Mouse (Mus musculus): Measurements from ENCODE around the gene Tox2. TPM values are rescaled to one million over a fixed set of nuclear protein-coding genes. Genes with fewer than 3 reads are reported as not detected.

The Tox2 gene
- polyA plus RNA-seq, 1 experiment = 3.6 TPM

DNA sequence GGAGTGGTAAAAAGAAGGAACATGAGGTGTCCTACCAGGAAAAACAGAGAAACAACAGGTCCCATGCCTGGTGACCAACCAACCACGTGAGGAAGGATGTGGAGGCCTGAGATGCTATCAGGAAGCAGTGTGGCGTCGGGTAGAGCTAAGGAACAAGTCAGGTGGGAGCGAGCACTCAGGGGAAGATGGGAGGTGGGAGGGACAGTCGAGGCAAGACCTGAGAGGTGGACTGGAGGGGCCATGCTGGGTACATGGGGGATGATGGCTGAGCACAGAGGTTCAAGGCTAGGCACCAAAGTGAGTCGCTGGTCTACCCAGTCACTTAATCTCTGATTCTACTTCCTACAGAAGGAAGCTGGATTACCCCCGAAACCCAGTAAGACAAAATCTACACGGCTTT lies 152.7 kb downstream of the Tox2 start:
- no peak for TF ChIP-seq GATA1 (IDR thresholded peaks at IDR 0.05; ENCODE audit: low read length)

DNA sequence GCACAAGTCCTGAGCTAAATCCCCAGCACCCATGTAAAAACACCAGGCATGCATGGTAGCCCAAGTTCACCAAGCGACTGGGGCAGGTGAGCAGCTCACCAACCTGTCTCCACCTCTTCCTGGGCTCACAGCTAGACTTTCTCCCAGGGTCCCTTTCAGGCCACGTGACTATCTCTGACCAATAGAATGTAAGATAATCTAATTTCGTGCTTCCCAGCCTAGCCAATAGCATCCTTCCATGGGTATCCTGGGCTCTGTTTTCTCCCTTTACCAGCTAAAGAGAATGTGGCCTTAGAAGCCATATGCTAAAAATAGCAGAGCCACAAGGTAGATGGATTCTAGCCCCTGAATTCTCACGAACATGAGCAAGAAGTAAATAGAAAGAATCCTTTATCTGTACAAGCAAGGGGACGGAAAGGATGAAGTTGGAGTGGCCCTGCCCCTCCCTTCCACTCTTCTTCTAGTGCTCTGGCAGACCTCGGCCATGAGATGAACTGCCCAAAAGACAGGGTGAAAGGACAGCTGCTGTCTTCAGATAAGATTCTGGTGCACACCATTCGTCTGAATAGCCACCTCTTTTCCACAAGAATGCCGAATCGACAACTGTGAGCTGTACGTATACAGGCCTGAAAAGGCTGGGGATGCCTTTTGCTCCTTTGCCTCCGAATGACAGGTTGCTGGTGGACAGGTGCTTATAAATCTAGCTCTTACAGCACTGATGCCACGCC lies 153.4 kb downstream of the Tox2 start:
- TF ChIP-seq GATA1 (IDR thresholded peaks at IDR 0.05; ENCODE audit: low read length) = no peak

DNA sequence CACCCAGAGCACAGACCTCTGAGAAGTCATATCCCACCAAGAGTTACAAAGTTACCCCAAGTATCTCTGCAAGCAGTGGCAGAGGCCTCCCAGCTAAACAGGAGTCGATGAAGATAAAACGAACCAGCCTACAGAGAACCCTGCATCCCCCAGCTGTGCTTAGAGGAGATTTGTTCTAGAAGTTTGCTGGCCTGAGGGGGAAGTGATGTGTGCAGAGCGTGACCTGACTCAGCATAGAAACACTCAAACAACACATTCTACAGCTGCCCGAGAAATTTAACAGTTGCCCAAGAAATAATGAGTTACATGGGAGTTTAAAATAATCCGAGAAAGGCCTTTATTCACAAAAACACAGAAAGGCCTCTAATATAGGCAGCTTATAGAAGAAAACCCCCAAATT lies 155.7 kb downstream of the Tox2 start:
- TF ChIP-seq GATA1 (IDR thresholded peaks at IDR 0.05; ENCODE audit: low read length) = no peak

DNA sequence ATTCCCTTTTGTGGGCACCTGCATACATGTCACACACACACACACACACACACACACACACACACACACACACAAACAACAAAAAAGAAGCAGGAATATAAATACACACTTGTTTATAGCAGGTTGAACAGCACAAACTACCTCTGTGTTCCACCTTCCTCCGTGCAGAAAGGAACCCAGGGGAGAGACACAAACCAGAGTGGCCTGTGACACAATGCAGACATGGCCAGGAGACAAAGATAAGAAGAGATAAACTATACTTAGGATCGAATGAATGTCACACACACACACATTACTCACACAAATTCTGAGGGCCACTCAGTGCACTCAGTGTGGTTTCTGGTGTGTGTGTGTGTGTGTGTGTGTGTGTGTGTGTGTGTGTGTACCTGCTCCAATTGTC lies 156.3 kb downstream of the Tox2 start:
- TF ChIP-seq GATA1 (IDR thresholded peaks at IDR 0.05; ENCODE audit: low read length) = no peak

DNA sequence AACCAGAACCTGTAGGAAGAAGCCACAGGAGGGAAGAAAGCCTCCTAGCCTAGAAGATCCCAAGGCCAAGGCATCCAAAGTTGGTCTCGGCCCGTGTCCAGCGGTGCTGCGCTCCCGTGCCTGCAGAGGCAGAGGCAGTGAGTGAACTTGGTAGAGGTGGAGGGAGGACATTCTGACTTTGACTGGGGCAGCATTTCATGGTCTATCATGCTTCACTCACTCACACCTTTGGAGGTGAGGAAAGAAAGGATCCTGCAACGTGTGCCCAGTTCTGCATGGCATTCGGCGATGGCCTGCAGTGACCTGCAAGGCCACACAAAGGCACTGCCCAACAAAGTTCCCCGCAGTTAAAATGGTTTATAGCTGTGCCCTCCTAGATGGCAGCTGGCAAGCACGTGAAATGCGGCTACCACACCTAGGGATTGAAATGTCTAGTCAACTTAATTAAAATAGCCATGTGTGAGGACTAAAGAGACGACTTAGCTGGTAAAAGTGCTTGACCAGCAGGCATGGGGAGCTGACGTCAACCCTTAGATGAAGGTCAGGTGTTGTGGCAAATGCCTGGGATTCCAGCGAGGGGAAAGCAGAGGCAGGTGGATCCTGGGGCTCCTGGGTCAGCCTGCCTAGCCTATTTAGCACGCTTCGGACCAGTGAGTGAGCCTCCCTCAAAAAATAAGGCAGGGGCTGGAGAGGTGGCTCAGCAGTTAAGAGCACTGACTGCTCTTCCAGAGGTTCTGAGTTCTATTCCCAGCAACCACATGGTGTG lies 158.1 kb downstream of the Tox2 start:
- TF ChIP-seq GATA1 (IDR thresholded peaks at IDR 0.05; ENCODE audit: low read length) = no peak

DNA sequence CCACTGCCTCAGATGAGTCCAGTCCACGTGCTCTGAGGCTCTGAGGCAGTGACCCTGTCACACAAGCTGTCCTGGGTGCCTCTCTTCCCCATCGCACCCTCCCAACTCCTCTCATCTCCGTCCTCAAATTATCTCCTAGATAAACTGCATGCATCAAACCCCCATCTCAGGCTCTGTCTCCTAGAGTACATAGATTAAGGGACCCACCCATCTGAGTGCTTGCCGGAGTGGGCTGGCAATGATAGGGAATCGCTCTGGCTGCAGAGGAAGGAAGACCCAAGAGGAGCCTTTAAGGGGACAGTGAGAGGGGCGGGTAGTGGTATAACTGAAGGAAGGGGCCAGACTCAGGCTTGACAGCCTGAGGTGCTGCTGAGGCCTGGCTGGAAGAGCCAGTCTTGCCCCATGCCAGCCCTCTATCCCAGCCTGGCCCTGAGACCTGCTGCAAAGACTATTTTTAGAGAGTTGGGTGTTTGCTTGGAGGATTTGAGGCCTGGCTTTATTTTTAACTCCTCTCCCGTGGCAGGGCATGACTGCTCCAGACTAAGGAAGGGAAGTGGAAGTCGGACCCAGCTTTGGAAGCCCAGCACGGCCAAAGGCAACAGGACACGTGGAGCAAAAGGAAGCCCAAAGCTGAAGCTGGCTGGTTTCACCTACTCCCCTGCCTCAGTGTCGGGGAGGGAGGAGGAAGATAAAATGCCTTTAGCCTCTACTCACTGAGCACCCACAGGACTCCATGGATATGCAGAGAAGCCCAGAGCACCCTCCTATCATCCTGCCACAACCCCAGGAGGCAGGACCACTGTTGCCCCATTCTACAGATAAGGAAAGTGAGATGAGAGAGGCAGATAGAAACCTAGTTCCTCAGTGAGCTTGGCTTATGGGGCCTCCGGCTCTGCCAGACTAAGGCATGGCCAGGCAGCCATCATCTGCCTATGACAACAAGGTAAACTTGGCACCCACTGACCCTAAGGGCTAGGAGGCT lies 160.3 kb downstream of the Tox2 start:
- TF ChIP-seq GATA1 (IDR thresholded peaks at IDR 0.05; ENCODE audit: low read length) = peak; percentile 60

DNA sequence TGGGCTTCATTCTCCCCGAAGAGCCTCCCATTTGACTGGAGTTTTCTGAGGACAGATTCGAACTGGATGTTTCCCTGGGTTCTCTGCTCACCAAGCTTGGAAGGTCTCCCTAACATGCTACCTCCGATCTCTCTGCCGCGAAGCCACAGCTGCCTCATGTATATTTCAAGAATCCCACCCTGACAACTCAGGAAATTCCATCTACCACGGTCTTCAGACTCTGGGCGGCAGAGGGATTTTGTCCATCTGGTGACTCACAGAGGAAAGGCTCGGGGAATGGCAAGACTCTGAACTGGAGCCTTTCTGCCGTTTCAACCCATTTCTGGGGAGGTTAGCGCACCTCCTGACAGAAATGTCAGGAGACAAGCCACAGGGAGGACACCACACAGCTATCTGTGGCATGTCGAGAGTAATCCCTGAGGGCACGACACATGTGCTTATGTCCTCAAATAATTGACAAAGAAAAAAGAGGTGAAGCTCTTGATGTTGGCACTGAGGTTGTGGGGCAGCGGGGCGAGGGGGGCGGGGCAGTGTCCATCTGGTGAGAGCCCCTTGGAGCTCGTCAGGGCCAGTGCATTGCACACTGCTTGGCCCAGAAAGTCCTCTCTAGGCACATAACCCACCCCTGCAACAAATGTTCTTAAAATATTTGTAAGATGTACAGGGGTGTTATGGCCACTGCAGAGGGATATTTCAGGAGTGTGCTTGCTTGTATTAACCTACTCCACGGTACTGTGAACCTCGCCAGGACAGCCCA lies 162.0 kb downstream of the Tox2 start:
- no peak for TF ChIP-seq GATA1 (IDR thresholded peaks at IDR 0.05; ENCODE audit: low read length)

DNA sequence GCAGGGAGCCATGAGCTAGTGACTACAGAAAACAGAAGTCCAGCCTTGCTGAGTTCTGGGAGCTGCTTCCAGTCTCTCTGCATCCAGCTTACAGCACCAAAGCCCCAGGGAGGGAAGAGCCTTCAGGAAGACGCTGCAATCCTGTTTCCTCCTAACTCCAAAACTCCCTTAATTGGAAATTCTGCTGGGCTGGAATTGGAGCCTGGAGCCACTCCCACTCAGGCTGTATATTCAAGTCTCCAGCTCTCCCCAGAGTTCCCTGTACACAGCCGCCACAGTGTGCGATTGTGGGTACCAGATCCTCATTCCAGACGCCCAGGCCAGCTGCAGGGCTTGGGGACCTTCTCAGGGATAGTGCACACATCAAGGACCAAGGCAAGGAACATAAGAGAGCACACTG lies 167.2 kb downstream of the Tox2 start:
- TF ChIP-seq GATA1 (IDR thresholded peaks at IDR 0.05; ENCODE audit: low read length) = no peak

DNA sequence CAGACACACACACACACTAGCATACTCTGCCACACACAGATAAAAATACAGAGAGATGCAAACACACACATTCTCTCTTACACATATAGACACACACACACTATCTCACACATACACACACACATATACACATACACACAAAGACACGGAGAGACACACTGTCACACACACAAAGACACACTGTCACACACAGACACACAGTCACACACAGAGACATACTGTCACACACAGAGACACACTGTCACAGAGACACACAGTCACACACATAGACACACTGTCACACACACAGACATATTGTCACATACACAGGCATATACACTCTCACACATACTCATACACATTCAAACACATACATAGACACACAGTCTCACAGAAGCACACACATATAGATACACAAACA lies 169.7 kb downstream of the Tox2 start:
- TF ChIP-seq GATA1 (IDR thresholded peaks at IDR 0.05; ENCODE audit: low read length) = no peak

Other genes with a start within 250 kb of the Tox2 start
- gene Sgk2, start 215.8 kb upstream of the Tox2 start, polyA plus RNA-seq (2012) = not detected in 2 replicates
- 4.7 and 5.7 TPM in 2 replicates for gene Ift52, start 185.8 kb upstream of the Tox2 start, polyA plus RNA-seq (2012)
- gene Mybl2, start 148.4 kb upstream of the Tox2 start, polyA plus RNA-seq (2012) = 100 and 130 TPM in 2 replicates
- not detected in 2 replicates for gene Gtsf1l, start 115.3 kb upstream of the Tox2 start, polyA plus RNA-seq (2012)
- 0.02 TPM in 1 of 2 replicates, not detected in the other for gene Jph2, start 194.9 kb downstream of the Tox2 start, polyA plus RNA-seq (2012)
- gene Oser1, start 221.6 kb downstream of the Tox2 start, polyA plus RNA-seq (2012) = 7.1 and 11.2 TPM in 2 replicates
- not detected in 2 replicates for gene Gdap1l1, start 235.4 kb downstream of the Tox2 start, polyA plus RNA-seq (2012)